Mouse (Mus musculus) olfactory bulb, adult 2 months (tissue): ENCODE results near the gene Gm21964.

Source experiments
- CTCF ChIP-seq: fragments of 200-500 bp; IDR thresholded peaks from 2 replicates; pipeline ENCODE4 v1.5.1; 2012; ENCODE audit warnings: low read depth, mild to moderate bottlenecking, low read length, moderate library complexity; ENCODE audit not compliant: insufficient read depth
- POLR2A ChIP-seq: fragments of 200-500 bp; IDR thresholded peaks from 2 replicates; pipeline ENCODE4 v1.6.1; 2012; ENCODE audit warnings: mild to moderate bottlenecking, low read depth, low read length, moderate library complexity; ENCODE audit not compliant: insufficient read depth

DNA sequence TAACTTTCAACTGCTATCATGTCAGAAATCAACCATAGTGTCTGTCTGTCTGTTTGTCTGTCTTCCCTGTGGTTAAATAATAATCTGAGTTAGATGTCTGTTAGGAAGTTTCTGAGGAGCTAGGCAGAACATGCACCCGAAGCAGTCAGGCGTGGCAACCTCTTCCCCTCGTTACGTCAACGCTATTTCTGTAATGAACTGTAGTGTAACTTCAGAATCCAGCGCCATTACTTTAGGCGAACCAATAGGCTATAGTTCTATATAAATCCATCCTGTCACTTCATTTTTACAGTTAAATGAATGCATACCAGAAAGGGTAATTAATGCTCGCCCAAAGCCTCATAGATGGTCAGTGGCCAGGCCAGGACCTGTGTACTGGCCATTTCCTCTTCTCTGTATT is 26.5 kb upstream of the Gm21964 start:
- no peak for TF ChIP-seq CTCF
- TF ChIP-seq POLR2A: no peak
